Mouse (Mus musculus): Measurements from ENCODE around the gene Clec16a.

The Clec16a gene

GRCm38 (mm10) chr16:10642857-10643633 lies 97.9 kb downstream of the Clec16a start:
- no peak for DNase-seq (ENCODE audit: low read depth, low spot score)

GRCm38 (mm10) chr16:10644238-10644637 lies 99.1 kb downstream of the Clec16a start:
- no peak for DNase-seq (ENCODE audit: low read depth, low spot score)

DNA sequence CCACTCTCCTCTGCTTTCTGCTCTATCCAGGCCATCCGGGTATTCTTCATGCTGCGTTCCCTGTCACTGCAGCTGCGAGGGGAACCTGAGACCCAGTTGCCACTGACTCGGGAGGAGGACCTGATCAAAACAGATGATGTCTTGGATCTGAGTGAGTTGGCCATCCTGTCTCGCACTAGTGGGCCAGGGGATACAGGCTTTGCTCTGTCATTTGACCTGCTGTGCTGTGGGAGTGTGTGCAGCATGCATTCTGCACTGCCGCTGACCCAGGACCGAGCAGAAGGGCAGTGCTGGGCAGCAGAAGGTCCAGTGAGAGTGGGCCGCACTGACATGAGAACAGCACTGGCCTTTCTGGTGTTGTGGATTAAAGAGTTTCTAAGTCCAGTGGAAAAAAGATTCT lies 99.6 kb downstream of the Clec16a start:
- no peak for DNase-seq (ENCODE audit: low read depth, low spot score)

GRCm38 (mm10) chr16:10651804-10652203 lies 106.7 kb downstream of the Clec16a start:
- no peak for DNase-seq (ENCODE audit: low read depth, low spot score)

DNA sequence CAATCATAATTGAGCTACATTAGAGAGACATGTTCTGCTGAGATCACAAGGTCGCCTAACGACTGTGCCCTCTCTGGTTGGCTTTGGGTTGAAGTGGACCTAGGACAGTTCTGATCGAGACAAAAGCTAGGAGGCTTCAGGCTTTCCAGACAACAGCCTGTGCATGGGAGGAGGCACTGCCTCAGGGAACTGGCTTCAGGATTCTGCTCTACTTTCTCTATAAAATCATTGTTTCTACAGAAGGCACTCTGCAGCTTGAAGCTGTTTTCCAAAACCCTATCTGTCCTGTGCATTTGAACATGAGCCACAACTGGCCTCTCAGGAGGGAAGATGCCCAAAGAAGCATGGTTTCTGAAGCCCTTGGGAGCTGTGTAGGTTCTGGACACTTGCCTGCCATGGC lies 107.8 kb downstream of the Clec16a start:
- no peak for DNase-seq (ENCODE audit: low read depth, low spot score)

DNA sequence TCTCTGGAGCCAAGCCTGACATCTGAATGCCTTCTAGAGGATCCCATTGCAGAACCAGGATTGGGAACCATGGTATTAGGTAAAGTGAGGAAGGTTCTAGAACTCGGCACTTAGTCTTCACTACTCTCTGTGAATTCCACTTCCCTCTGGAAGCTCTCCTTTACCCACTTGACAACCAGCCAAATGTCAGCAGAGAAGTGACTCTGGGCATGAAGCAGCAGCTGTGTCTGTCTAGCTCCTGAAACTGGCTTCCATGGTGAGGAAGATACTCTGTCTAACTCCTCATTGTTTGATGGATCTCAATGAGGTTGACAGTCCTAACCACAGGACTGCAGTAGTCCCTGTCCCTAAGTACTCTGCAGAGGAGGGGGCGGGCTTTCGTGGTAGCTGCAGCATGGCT lies 110.1 kb downstream of the Clec16a start:
- DNase-seq (ENCODE audit: low read depth, low spot score) = no peak

GRCm38 (mm10) chr16:10655926-10656325 lies 110.8 kb downstream of the Clec16a start:
- DNase-seq (ENCODE audit: low read depth, low spot score) = peak; percentile 28

GRCm38 (mm10) chr16:10656461-10656860 lies 111.3 kb downstream of the Clec16a start:
- DNase-seq (ENCODE audit: low read depth, low spot score) = peak; percentile 52

DNA sequence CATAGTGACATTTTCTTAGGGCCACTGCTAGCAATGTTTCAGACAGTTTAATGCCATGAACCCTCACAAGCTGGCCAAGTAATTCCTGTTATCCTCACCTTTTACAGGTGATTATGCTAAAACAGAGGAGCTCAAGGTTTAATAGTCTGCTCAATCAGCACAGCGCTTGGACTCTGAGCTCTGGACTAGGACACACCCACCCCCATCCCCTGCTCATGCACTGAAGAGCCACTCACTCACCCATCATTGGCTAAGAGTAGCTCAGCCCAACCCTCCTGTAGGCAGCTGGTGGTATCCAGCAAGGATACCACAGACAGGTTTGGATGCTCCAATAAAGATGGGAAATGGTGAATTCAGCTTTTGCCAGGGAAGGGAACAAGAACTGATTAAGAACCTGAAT lies 111.8 kb downstream of the Clec16a start:
- DNase-seq (ENCODE audit: low read depth, low spot score) = peak; percentile 29

GRCm38 (mm10) chr16:10659211-10659610 lies 114.1 kb downstream of the Clec16a start:
- no peak for DNase-seq (ENCODE audit: low read depth, low spot score)

DNA sequence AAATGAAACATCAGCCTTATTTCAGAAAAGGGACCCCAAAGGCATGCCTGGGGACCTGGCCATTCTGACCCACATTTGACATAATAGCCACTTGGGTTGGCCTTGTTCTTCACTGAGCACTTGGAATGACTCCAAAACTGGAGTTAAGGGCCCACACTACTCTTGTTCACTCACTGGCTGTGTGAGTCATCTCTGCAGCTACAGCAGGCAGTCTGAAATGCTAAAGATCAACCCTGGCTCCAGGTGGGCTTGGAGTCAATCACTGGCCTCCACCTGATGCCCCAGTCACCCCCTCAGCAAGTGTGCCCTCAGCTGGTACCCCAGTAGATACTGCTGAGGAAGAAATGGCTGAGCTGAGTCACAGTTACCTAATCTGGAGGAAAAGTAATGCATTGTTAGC lies 115.4 kb downstream of the Clec16a start:
- no peak for DNase-seq (ENCODE audit: low read depth, low spot score)

GRCm38 (mm10) chr16:10661385-10661784 lies 116.2 kb downstream of the Clec16a start:
- DNase-seq (ENCODE audit: low read depth, low spot score) = no peak

GRCm38 (mm10) chr16:10663890-10664731 lies 119.0 kb downstream of the Clec16a start:
- no peak for DNase-seq (ENCODE audit: low read depth, low spot score)

GRCm38 (mm10) chr16:10664921-10665894 lies 120.1 kb downstream of the Clec16a start:
- DNase-seq (ENCODE audit: low read depth, low spot score) = peak; percentile 71

- peak; percentile 47 for DNase-seq (ENCODE audit: low read depth, low spot score)
Observed at GRCm38 (mm10) chr16:10666766-10667165, 121.6 kb downstream of the Clec16a start.

- peak; percentile 83 for DNase-seq (ENCODE audit: low read depth, low spot score)
Observed at GRCm38 (mm10) chr16:10668453-10668852, 123.3 kb downstream of the Clec16a start.

DNA sequence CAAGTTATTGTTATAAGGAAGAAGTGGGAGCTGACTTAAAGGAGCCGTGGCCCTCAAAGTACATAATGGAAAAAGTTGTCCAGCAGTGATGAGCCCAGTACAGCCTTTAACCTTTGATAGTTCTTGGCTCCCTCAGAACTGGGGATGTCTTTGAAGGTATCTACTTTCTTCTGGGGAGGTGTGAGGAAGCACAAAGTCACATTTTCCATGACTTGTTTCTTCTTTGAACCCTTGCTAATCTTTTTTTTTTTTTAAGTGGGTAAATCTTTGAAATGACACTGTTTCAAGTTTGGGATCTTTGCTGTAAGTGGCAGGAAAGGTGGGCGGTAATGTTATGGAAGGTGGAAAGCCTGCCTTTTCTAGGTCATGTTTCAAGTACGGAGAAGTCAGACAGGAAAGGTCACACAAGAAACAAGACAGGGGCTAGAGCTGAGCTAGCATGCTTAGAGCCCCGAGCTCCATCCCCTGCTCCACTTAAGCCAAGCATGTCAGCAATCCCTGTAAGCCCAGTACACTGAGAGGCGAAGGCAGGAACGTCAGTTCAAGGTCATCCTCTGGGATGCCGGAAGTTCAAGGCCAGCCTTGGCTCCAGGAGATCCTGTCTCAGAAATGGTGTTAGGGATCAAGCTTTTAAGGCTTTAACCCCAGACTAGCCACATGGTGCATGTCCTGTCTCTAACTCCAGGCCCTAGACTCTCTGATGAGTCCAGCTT lies 124.0 kb downstream of the Clec16a start:
- no peak for DNase-seq (ENCODE audit: low read depth, low spot score)

GRCm38 (mm10) chr16:10669936-10670335 lies 124.8 kb downstream of the Clec16a start:
- no peak for DNase-seq (ENCODE audit: low read depth, low spot score)

GRCm38 (mm10) chr16:10672490-10672889 lies 127.4 kb downstream of the Clec16a start:
- no peak for DNase-seq (ENCODE audit: low read depth, low spot score)

- no peak for DNase-seq (ENCODE audit: low read depth, low spot score)
Observed at GRCm38 (mm10) chr16:10674020-10674419, 128.9 kb downstream of the Clec16a start.

GRCm38 (mm10) chr16:10674957-10675356 lies 129.8 kb downstream of the Clec16a start:
- DNase-seq (ENCODE audit: low read depth, low spot score) = no peak

All from A20 (cell line).